Mouse (Mus musculus) layer of hippocampus, postnatal 36 days (tissue): Measurements from ENCODE around the gene Tmem189. TPM values are rescaled to one million over a fixed set of nuclear protein-coding genes. Genes with fewer than 3 reads are reported as not detected.

Source experiments
- microRNA-seq, 2 experiments: library from miRNA; unstranded; fragments of <30 nt; microRNA quantifications; one replicate each; pipeline ENCODE4 v1.2.0; 2021
- total RNA-seq, 2 experiments: library from RNA; stranded (reverse); gene quantifications; 2 replicates each; pipeline ENCODE4 v1.2.3; 2021

The Tmem189 gene
- total RNA-seq, 2 experiments from 2014 or later, result 46.2 to 51.6 TPM

Small RNA genes within 50 kb of the gene (microRNA-seq; reads per million reads assigned to microRNA genes)
- 0 reads per million in 2 experiments for gene Gm22355

Other genes with a start within 250 kb of the Tmem189 start
- gene Rnf114, start 197.2 kb downstream of the Tmem189 start, total RNA-seq, result 10 to 100 TPM; 48.4 to 51.1 TPM
- gene Spata2, start 196.9 kb downstream of the Tmem189 start, total RNA-seq, result 10 to 100 TPM; 77.8 to 83.1 TPM
- under 1 TPM; 0.50 to 0.94 TPM for gene Snai1, start 151.6 kb downstream of the Tmem189 start, total RNA-seq
- gene Ube2v1, start 57.7 kb downstream of the Tmem189 start, total RNA-seq, result 100 to 1,000 TPM; 208 to 231 TPM
- gene Gm20431, start 28.3 kb downstream of the Tmem189 start, total RNA-seq, result 10 to 100 TPM; 39.4 to 47.0 TPM
- gene Cebpb, start 907 bp downstream of the Tmem189 start, total RNA-seq, result 10 to 100 TPM; 32.6 to 34.3 TPM
- gene Ptpn1, start 242.2 kb upstream of the Tmem189 start, total RNA-seq, result 10 to 100 TPM; 62.6 to 63.3 TPM